Mouse (Mus musculus): ENCODE measurements around the gene Poc1b.

DNA sequence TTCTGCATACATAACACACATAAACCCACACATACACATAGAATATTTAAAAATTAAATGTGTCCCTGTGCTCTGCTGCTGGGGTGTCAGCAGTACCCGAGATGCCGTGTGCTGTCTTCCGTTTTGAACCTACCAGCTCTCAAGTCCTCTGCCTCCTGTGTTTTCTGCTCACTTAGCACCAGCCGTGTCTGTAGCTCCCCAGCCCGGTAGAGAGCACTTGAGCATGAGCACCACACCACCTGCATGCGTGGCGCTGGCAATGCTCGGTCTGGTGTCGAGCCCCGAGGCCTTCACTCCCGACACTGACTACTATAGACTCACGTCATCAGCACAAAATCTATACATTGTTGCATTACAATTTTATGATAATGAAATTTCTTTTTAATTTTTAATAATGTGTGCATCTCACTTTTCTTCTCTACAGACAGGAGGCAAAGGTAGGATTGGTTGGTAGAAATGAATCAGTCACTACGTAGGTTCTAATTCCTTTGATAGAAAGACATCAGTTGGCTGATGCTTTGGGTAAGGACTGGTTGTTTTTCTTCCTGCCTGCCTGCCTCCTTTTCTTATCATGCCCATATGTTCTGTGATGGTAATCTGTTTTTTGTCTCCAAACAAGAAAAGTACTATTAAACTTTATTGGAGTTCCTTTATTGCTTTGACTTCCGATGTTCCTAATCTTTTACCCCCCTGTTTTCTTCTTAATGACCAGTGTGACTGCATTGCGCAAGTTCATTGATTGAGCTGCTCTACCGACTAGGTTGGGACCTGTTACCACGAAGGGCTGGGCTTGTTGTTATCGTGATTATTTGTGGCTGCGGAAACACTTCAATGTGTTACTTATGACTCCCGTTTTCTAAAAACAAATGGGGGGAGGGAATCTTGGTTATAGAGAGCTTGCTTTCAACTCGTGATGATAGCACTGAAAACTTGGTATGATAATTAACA, 82.1 kb downstream of the Poc1b start:
- TF ChIP-seq GATA1 (IDR thresholded peaks at IDR 0.05; ENCODE audit: borderline replicate concordance, low read length) (no peak), CTCF (IDR thresholded peaks at IDR 0.05; ENCODE audit: low read depth, low read length) (no peak)

Measured in G1E (cell line).